8 mouse cellular contexts compared by ENCODE assay signal in the genomic region with DNA sequence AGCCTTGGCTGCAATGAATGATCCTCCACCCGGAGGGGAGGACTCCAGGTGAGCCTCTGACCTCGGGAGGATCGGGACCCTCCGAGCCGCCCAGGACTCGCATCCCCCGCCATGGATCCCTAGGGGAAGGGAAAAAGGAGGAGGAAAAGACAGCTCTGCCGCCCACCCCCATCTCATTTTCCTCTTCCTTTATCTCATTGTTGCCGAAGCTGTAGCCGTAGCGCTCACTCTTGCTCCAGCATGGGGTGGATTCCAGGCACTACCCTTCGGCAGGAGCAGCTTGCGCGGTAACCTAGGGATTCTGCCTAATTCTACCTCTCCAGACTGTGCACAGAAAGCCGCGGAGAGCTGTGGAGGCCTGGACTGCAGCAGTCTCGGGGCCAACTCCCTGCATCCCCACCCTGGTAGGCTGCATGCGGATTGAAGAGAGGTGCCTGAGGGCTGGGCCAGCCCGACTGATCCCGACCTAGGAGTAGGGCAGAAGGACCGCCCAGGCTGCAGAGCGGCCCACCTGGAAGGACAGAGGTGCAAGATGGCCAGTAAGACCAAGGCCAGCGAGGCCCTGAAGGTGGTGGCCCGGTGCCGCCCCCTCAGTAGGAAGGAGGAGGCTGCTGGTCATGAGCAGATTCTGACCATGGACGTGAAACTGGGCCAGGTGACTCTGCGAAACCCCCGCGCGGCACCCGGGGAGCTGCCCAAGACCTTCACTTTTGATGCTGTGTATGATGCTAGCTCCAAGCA. TPM values are rescaled to one million over a fixed set of nuclear protein-coding genes. Genes with fewer than 3 reads are reported as not detected.
DNase-seq lines count a peak whose midpoint lies in the region; ATAC-seq lines count a peak whose summit lies in the region.

No protein-coding gene starts in this region.

- WGBS in heart, embryonic 15.5 days, result 4% methylated on average over 31 of the region's 31 CpGs
- 7% methylated on average over 31 of the region's 31 CpGs for WGBS in liver, embryonic 11.5 days
- 2% methylated on average over 30 of the region's 31 CpGs for WGBS in stomach, embryonic 14.5 days

- 0 out of 2 replicates have a peak, but pooled peaks have one; percentile 23 for ATAC-seq in heart, embryonic 15.5 days (replicated peaks; ENCODE audit: insufficient number of reproducible peaks, insufficient read depth, low FRiP score, low read depth)
- ATAC-seq in liver, embryonic 11.5 days (replicated peaks; ENCODE audit: low FRiP score), result peak; percentile 40
- peak; percentile 57 for ATAC-seq in stomach, embryonic 14.5 days (ENCODE audit: insufficient number of reproducible peaks, insufficient read depth, low FRiP score, low read depth)

- DNase-seq in left cerebral cortex, postnatal 36 days (ENCODE audit: low spot score in 2 of 2), result peak; percentile 47 to 52
- DNase-seq in left cerebral cortex, adult 9 months (ENCODE audit: low spot score in 2 of 2), result no peak
- DNase-seq in NIH3T3 (ENCODE audit: low read depth), result peak; percentile 41
- DNase-seq in cerebellum, postnatal 14 days, result peak; percentile 51 to 58
- peak; percentile 59 for DNase-seq in liver, embryonic 11.5 days (ENCODE audit: low spot score)
- DNase-seq in T-cell, adult 2 months (ENCODE audit: low spot score), result no peak

- peaks cover 15% of the 10 kb centered on the region for H3K4me1 ChIP-seq in heart, embryonic 15.5 days (replicated peaks)
- peaks cover 5% of the 10 kb centered on the region for H3K4me1 ChIP-seq in liver, embryonic 11.5 days (replicated peaks; ENCODE audit: control insufficient read depth, insufficient read depth, low read length)
- peaks cover 18% of the 10 kb centered on the region for H3K4me1 ChIP-seq in stomach, embryonic 14.5 days (ENCODE audit: control insufficient read depth, insufficient read depth, low read length)

- H3K4me2 ChIP-seq in heart, embryonic 15.5 days, result peak overlapping the region; percentile 86
- H3K4me2 ChIP-seq in liver, embryonic 11.5 days, result peak overlapping the region; percentile 75
- H3K4me2 ChIP-seq in stomach, embryonic 14.5 days (replicated peaks; ENCODE audit: low read depth, low read length), result peak overlapping the region; percentile 88

- peak overlapping the region; percentile 88 for H3K4me3 ChIP-seq in heart, embryonic 15.5 days
- H3K4me3 ChIP-seq in liver, embryonic 11.5 days (ENCODE audit: low read depth, low read length), result peak overlapping the region; percentile 63
- H3K4me3 ChIP-seq in stomach, embryonic 14.5 days (ENCODE audit: low read depth, low read length), result peak overlapping the region; percentile 81

- H3K27ac ChIP-seq in heart, embryonic 15.5 days, result peak overlapping the region; percentile 40; the same call in 1 of the 2 replicates
- H3K27ac ChIP-seq in liver, embryonic 11.5 days (ENCODE audit: low read depth, low read length), result no peak overlapping the region
- H3K27ac ChIP-seq in stomach, embryonic 14.5 days (ENCODE audit: low read length), result peak overlapping the region; percentile 76; the same call in 1 of the 2 replicates

- no peaks in the 10 kb centered on the region for H3K36me3 ChIP-seq in heart, embryonic 15.5 days
- H3K36me3 ChIP-seq in liver, embryonic 11.5 days (ENCODE audit: control insufficient read depth, insufficient read depth, low read length), result no peaks in the 10 kb centered on the region
- H3K36me3 ChIP-seq in stomach, embryonic 14.5 days (ENCODE audit: control insufficient read depth, insufficient read depth, low read length), result no peaks in the 10 kb centered on the region

- no peaks in the 10 kb centered on the region for H3K9me3 ChIP-seq in heart, embryonic 15.5 days (replicated peaks)
- no peaks in the 10 kb centered on the region for H3K9me3 ChIP-seq in liver, embryonic 11.5 days (ENCODE audit: control insufficient read depth, low read length)
- H3K9me3 ChIP-seq in stomach, embryonic 14.5 days (ENCODE audit: control insufficient read depth, low read depth, low read length), result peaks cover 5% of the 10 kb centered on the region; the same call in 1 of the 2 replicates

- H3K9ac ChIP-seq in heart, embryonic 15.5 days, result peak overlapping the region; percentile 71
- peak overlapping the region; percentile 59 for H3K9ac ChIP-seq in liver, embryonic 11.5 days (ENCODE audit: low read depth, low read length)
- peak overlapping the region; percentile 62 for H3K9ac ChIP-seq in stomach, embryonic 14.5 days (replicated peaks; ENCODE audit: low read depth, low read length)

- intact Hi-C loops in left cerebral cortex, postnatal 36 days (cut with DNase I), result loop anchor here (1.0 to 2.0 kb wide), 2 partner anchors 55 to 130 kb away; no protein-coding TSS in a partner anchor

- H3K27me3 ChIP-seq in heart, embryonic 15.5 days, result no peaks in the 10 kb centered on the region
- peaks cover 11% of the 10 kb centered on the region for H3K27me3 ChIP-seq in liver, embryonic 11.5 days (replicated peaks; ENCODE audit: control insufficient read depth, insufficient read depth, low read length)
- no peaks in the 10 kb centered on the region for H3K27me3 ChIP-seq in stomach, embryonic 14.5 days (ENCODE audit: control insufficient read depth, insufficient read depth, low read length)

RNA-seq across cellular contexts. Expression of gene Kif3c, which starts 0.7 kb away (rescaled TPM):
- 100 to 1,000 TPM; 188 to 200 TPM for total RNA-seq in left cerebral cortex, postnatal 36 days (2021)
- 4.6 and 6.2 TPM in 2 replicates for polyA plus RNA-seq in heart, embryonic 15.5 days (2015; fragmentation: Nextera tagmentation; extraction: Ambion mirVana)
- polyA plus RNA-seq in liver, embryonic 11.5 days (2014; fragmentation: Nextera tagmentation; extraction: Ambion mirVana), result 3.5 and 4.8 TPM in 2 replicates
- 10.2 and 12.2 TPM in 2 replicates for polyA plus RNA-seq in stomach, embryonic 14.5 days (2014; fragmentation: Nextera tagmentation; extraction: Ambion mirVana)

RNA-seq across cellular contexts. Expression of gene Rab10, which starts 55.9 kb away (rescaled TPM):
- 100 to 1,000 TPM; 134 to 144 TPM for total RNA-seq in left cerebral cortex, postnatal 36 days (2021)
- 65.7 and 70.6 TPM in 2 replicates for polyA plus RNA-seq in heart, embryonic 15.5 days (2015; fragmentation: Nextera tagmentation; extraction: Ambion mirVana)
- 70.9 and 71.1 TPM in 2 replicates for polyA plus RNA-seq in liver, embryonic 11.5 days (2014; fragmentation: Nextera tagmentation; extraction: Ambion mirVana)
- 88.8 and 91.4 TPM in 2 replicates for polyA plus RNA-seq in stomach, embryonic 14.5 days (2014; fragmentation: Nextera tagmentation; extraction: Ambion mirVana)

Comparison
In these comparisons a context has a peak if more than half of its experiments do, and no peak if none do; other contexts are left out.
1. DNase-seq: peak in left cerebral cortex, postnatal 36 days (2 of 2), NIH3T3 (single experiment), cerebellum, postnatal 14 days (2 of 2) and liver, embryonic 11.5 days (single experiment); none in left cerebral cortex, adult 9 months (0 of 2) and T-cell, adult 2 months (single experiment).
2. Peak in every context shown above with its lines, with median percentiles within 50 percentile points of each other: ATAC-seq, H3K4me2 ChIP-seq, H3K4me3 ChIP-seq and H3K9ac ChIP-seq.